Mouse (Mus musculus) liver, embryonic 16.5 days (tissue): ENCODE measurements around the gene Rhbdd1. TPM values are rescaled to one million over a fixed set of nuclear protein-coding genes. Genes with fewer than 3 reads are reported as not detected.

Experiments used
- ATAC-seq: fragments of 200-750 bp; cut with Nextera tagmentation; 2 replicates; pipeline ENCODE4 v1.8.0; 2017; ENCODE audit warnings: low read depth, mild to moderate bottlenecking, moderate number of reproducible peaks, moderate library complexity
- H3K27ac ChIP-seq: fragments of 300-500 bp; sonication (generic); 2 replicates; pipeline ENCODE4 v1.5.1; 2014; ENCODE audit warnings: mild to moderate bottlenecking, low read length
- H3K27me3 ChIP-seq: fragments of 300-500 bp; sonication (generic); 2 replicates; pipeline ENCODE4 v1.6.1; 2014; ENCODE audit warnings: low read depth, low read length, mixed read lengths; ENCODE audit not compliant: control insufficient read depth, insufficient read depth
- H3K36me3 ChIP-seq: fragments of 300-500 bp; sonication (generic); 2 replicates; pipeline ENCODE4 v1.6.1; 2014; ENCODE audit warnings: mild to moderate bottlenecking; ENCODE audit not compliant: control insufficient read depth, insufficient read depth
- H3K4me1 ChIP-seq: fragments of 300-500 bp; sonication (generic); 2 replicates; pipeline ENCODE4 v1.6.1; 2014; ENCODE audit warnings: low read depth, low read length, mixed read lengths; ENCODE audit not compliant: control insufficient read depth
- H3K4me2 ChIP-seq: fragments of 300-500 bp; sonication (generic); 2 replicates; pipeline ENCODE4 v1.6.1; 2014; ENCODE audit warnings: low read depth, low read length, mixed read lengths
- H3K4me3 ChIP-seq: fragments of 300-500 bp; sonication (generic); 2 replicates; pipeline ENCODE4 v1.5.1; 2014; ENCODE audit warnings: low read depth, mild to moderate bottlenecking, low read length
- H3K9ac ChIP-seq: fragments of 300-500 bp; sonication (generic); 2 replicates; pipeline ENCODE4 v1.6.1; 2014; ENCODE audit warnings: low read depth, low read length
- H3K9me3 ChIP-seq: fragments of 300-500 bp; sonication (generic); replicated peaks from 2 replicates; pipeline ENCODE4 v1.6.1; 2016; ENCODE audit warnings: low read length; ENCODE audit not compliant: control insufficient read depth
- WGBS: fragments of 180-500 bp; shearing (Covaris S2); extraction: QIAGEN DNeasy Blood & Tissue Kit; methylation state at CpG from one replicate; pipeline ENCODE4 v1.1.7; 2014; ENCODE audit not compliant: insufficient replicate concordance; 5-methylcytosine and 5-hydroxymethylcytosine counted together
- microRNA-seq: library from miRNA; unstranded; fragments of <30 nt; microRNA quantifications from one replicate; pipeline ENCODE4, GENCODE M21; 2016
- polyA plus RNA-seq: library from polyadenylated mRNA; unstranded; fragments of >200 nt; fragmentation: Nextera tagmentation; extraction: Ambion mirVana; gene quantifications from 2 replicates; pipeline ENCODE4 v1.2.1, GENCODE M21; 2015

Rhbdd1 gene
- polyA plus RNA-seq, 1 experiment from 2014 or later = 9.1 TPM

DNA sequence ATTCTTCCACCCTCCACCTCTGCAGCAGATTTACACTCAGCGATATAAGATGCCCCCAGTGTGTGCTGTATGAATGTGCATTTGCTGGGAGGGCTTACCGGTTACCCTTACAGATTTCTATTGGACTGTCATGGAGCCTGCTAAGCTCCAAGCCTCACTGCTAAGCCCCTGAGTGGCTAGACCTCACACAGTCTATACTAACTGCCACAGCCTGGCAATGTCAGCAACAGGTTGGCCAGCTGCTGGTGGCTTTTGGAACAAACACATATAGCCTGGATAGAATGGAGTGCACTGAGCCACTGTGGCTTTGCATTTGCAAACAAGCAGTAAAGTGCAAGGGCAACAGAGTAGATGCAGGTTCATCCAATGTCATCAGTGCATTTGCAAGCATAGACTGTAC is 175.7 kb downstream of the Rhbdd1 start:
- H3K9ac ChIP-seq = no peak overlapping the region
- H3K27ac ChIP-seq = no peak overlapping the region
- no peak overlapping the region for H3K4me3 ChIP-seq
- ATAC-seq = no peak
- no peaks in the 10 kb centered on the region for H3K36me3 ChIP-seq
- H3K4me1 ChIP-seq = no peaks in the 10 kb centered on the region
- 64% methylated on average over 2 of the region's 2 CpGs for WGBS
- no peaks in the 10 kb centered on the region for H3K27me3 ChIP-seq
- no peaks in the 10 kb centered on the region for H3K9me3 ChIP-seq
- H3K4me2 ChIP-seq = no peak overlapping the region

Small RNAs within 50 kb of the gene (microRNA-seq; reads per million reads assigned to microRNA genes)
- gene Gm22112 = not detected

Other genes with a start within 250 kb of the Rhbdd1 start
- 4.5 and 6.6 TPM in 2 replicates for gene Gm9747, start 83.3 kb upstream of the Rhbdd1 start, polyA plus RNA-seq
- gene Irs1, start 25.0 kb upstream of the Rhbdd1 start, polyA plus RNA-seq = 1.5 and 1.7 TPM in 2 replicates